Mouse (Mus musculus) layer of hippocampus, adult 11-12 months (tissue): ENCODE measurements around the gene Ccdc40.
A peak's percentile ranks its signal among the peaks of the same experiment; 100 is the strongest.

Source experiments
- DNase-seq: peaks from one replicate; pipeline ENCODE4 v3.0.0; 2022; ENCODE audit warnings: low spot score

Gene Ccdc40

GRCm38 (mm10) chr11:119208870-119209370 is 19.5 kb upstream of the Ccdc40 start:
- DNase-seq = no peak

- no peak for DNase-seq
These were observed 18.9 kb upstream of the Ccdc40 start for GRCm38 (mm10) chr11:119209371-119210025.

- DNase-seq = peak; percentile 74
These were observed 17.9 kb upstream of the Ccdc40 start for GRCm38 (mm10) chr11:119210321-119211100.

GRCm38 (mm10) chr11:119211604-119212309 is 16.6 kb upstream of the Ccdc40 start:
- no peak for DNase-seq

- DNase-seq = no peak
These were observed 15.0 kb upstream of the Ccdc40 start for GRCm38 (mm10) chr11:119213166-119213885.

- DNase-seq = peak; percentile 65
These were observed 13.1 kb upstream of the Ccdc40 start for GRCm38 (mm10) chr11:119215038-119215904.

- no peak for DNase-seq
These were observed 12.4 kb upstream of the Ccdc40 start for GRCm38 (mm10) chr11:119215905-119216507.

GRCm38 (mm10) chr11:119217861-119218260 is 10.5 kb upstream of the Ccdc40 start:
- DNase-seq = no peak

- peak; percentile 75 for DNase-seq
These were observed 8.4 kb upstream of the Ccdc40 start for GRCm38 (mm10) chr11:119219816-119220465.

- no peak for DNase-seq
These were observed 6.4 kb upstream of the Ccdc40 start for GRCm38 (mm10) chr11:119221812-119222510.

- no peak for DNase-seq
These were observed 5.1 kb upstream of the Ccdc40 start for GRCm38 (mm10) chr11:119223124-119223890.

GRCm38 (mm10) chr11:119224926-119225325 is 3.4 kb upstream of the Ccdc40 start:
- no peak for DNase-seq

- DNase-seq = no peak
These were observed 2.7 kb upstream of the Ccdc40 start for GRCm38 (mm10) chr11:119225634-119226033.

GRCm38 (mm10) chr11:119227591-119227990 is 781 bp upstream of the Ccdc40 start:
- no peak for DNase-seq

- peak; percentile 68 for DNase-seq
These were observed 664 bp downstream of the Ccdc40 start for GRCm38 (mm10) chr11:119228846-119229626.

GRCm38 (mm10) chr11:119234770-119235169 is 6.4 kb downstream of the Ccdc40 start:
- DNase-seq = no peak

GRCm38 (mm10) chr11:119235596-119235995 is 7.2 kb downstream of the Ccdc40 start:
- peak; percentile 66 for DNase-seq

GRCm38 (mm10) chr11:119236354-119236753 is 8.0 kb downstream of the Ccdc40 start:
- DNase-seq = no peak
